Mouse (Mus musculus) hindbrain, embryonic 11.5 days (tissue): ENCODE measurements around the gene Rnf207. TPM values are rescaled to one million over a fixed set of nuclear protein-coding genes. Genes with fewer than 3 reads are reported as not detected.

Source experiments
- ATAC-seq: fragments of 200-750 bp; cut with Nextera tagmentation; 2 replicates; pipeline ENCODE4 v1.8.0; 2017; ENCODE audit warnings: mild to moderate bottlenecking, moderate TSS enrichment, moderate library complexity; ENCODE audit not compliant: low FRiP score
- DNase-seq: peaks from one replicate; pipeline ENCODE4 v3.0.0-alpha.2; 2015; ENCODE audit warnings: low spot score
- H3K27ac ChIP-seq: fragments of 300-500 bp; sonication (generic); 2 replicates; pipeline ENCODE4 v1.5.1; 2014; ENCODE audit warnings: mild to moderate bottlenecking, low read depth, low read length
- H3K27me3 ChIP-seq: fragments of 300-500 bp; sonication (generic); 2 replicates; pipeline ENCODE4 v1.6.1; 2014; ENCODE audit warnings: mild to moderate bottlenecking, low read length, moderate library complexity, mixed read lengths; ENCODE audit not compliant: control insufficient read depth, insufficient read depth
- H3K36me3 ChIP-seq: fragments of 300-500 bp; sonication (generic); 2 replicates; pipeline ENCODE4 v1.6.1; 2014; ENCODE audit warnings: mild to moderate bottlenecking, low read length, moderate library complexity, mixed read lengths; ENCODE audit not compliant: control insufficient read depth, insufficient read depth
- H3K4me1 ChIP-seq: fragments of 300-500 bp; sonication (generic); replicated peaks from 2 replicates; pipeline ENCODE4 v1.6.1; 2014; ENCODE audit warnings: low read length, mixed read lengths; ENCODE audit not compliant: control insufficient read depth, insufficient read depth
- H3K4me2 ChIP-seq: fragments of 300-500 bp; sonication (generic); replicated peaks from 2 replicates; pipeline ENCODE4 v1.6.1; 2014; ENCODE audit warnings: mild to moderate bottlenecking, low read depth, low read length
- H3K4me3 ChIP-seq: fragments of 300-500 bp; sonication (generic); 2 replicates; pipeline ENCODE4 v1.5.1; 2014; ENCODE audit warnings: low read depth, low read length
- H3K9ac ChIP-seq: fragments of 300-500 bp; sonication (generic); 2 replicates; pipeline ENCODE4 v1.6.1; 2014; ENCODE audit warnings: low read depth, low read length
- H3K9me3 ChIP-seq: fragments of 300-500 bp; sonication (generic); 2 replicates; pipeline ENCODE4 v1.6.1; 2016; ENCODE audit warnings: low read length; ENCODE audit not compliant: control insufficient read depth
- WGBS: fragments of 180-500 bp; shearing (Covaris S2); extraction: QIAGEN DNeasy Blood & Tissue Kit; methylation state at CpG from one replicate; pipeline ENCODE4 v1.1.7; 2014; 5-methylcytosine and 5-hydroxymethylcytosine counted together
- polyA plus RNA-seq: library from polyadenylated mRNA; unstranded; fragments of >200 nt; fragmentation: Nextera tagmentation; extraction: Ambion mirVana; gene quantifications from 2 replicates; pipeline ENCODE4 v1.2.1, GENCODE M21; 2014

The Rnf207 gene
- polyA plus RNA-seq, 1 experiment from 2014 or later: 1.5 TPM

- Histone ChIP-seq H3K27ac (no peak overlapping the region), H3K27me3 (peaks cover 42% of the 10 kb centered on the region), H3K4me3 (no peak overlapping the region), H3K9me3 (no peaks in the 10 kb centered on the region), H3K4me2 (no peak overlapping the region), H3K9ac (no peak overlapping the region), H3K36me3 (no peaks in the 10 kb centered on the region), H3K4me1 (peaks cover 16% of the 10 kb centered on the region)
- WGBS: 56% methylated on average over 4 of the region's 4 CpGs
- DNase-seq (no peak), ATAC-seq (no peak)
These were observed 22.9 kb downstream of the Rnf207 start for GRCm38 (mm10) chr4:152295916-152296315.

- peak; percentile 37 for DNase-seq
- ATAC-seq: no peak
- Histone ChIP-seq H3K27me3 (peaks cover 54% of the 10 kb centered on the region), H3K27ac (no peak overlapping the region), H3K4me2 (no peak overlapping the region), H3K9ac (no peak overlapping the region), H3K36me3 (no peaks in the 10 kb centered on the region), H3K4me1 (peaks cover 24% of the 10 kb centered on the region), H3K9me3 (no peaks in the 10 kb centered on the region), H3K4me3 (no peak overlapping the region)
- 47% methylated on average over 10 of the region's 10 CpGs for WGBS
These were observed 24.4 kb downstream of the Rnf207 start for GRCm38 (mm10) chr4:152294188-152294929.

- Histone ChIP-seq H3K4me2 (no peak overlapping the region; the same call in 1 of the 2 replicates), H3K27me3 (peaks cover 70% of the 10 kb centered on the region), H3K36me3 (no peaks in the 10 kb centered on the region), H3K27ac (no peak overlapping the region), H3K9ac (0 out of 2 replicates have a peak overlapping the region, but pooled peaks have one; percentile 16), H3K4me3 (no peak overlapping the region), H3K9me3 (no peaks in the 10 kb centered on the region), H3K4me1 (peaks cover 28% of the 10 kb centered on the region)
- DNase-seq (peak; percentile 49), ATAC-seq (no peak)
- WGBS: 14% methylated on average over 12 of the region's 12 CpGs
These were observed 26.6 kb downstream of the Rnf207 start for GRCm38 (mm10) chr4:152292102-152292765.

GRCm38 (mm10) chr4:152291562-152291961 lies 27.2 kb downstream of the Rnf207 start, which contains the start of gene Hes3:
Gene Hes3 (minus strand): TSS chr4:152291662.
- H3K4me1 ChIP-seq: peaks cover 33% of the 10 kb centered on the region

GRCm38 (mm10) chr4:152290991-152291390 lies 27.8 kb downstream of the Rnf207 start:
- peaks cover 82% of the 10 kb centered on the region for H3K27me3 ChIP-seq
- peak; percentile 43 for DNase-seq
- peaks cover 36% of the 10 kb centered on the region for H3K4me1 ChIP-seq
- no peak for ATAC-seq
- no peaks in the 10 kb centered on the region for H3K9me3 ChIP-seq
- peak overlapping the region; percentile 47 for H3K4me2 ChIP-seq
- no peaks in the 10 kb centered on the region for H3K36me3 ChIP-seq
- H3K4me3 ChIP-seq: no peak overlapping the region
- H3K9ac ChIP-seq: no peak overlapping the region
- no peak overlapping the region for H3K27ac ChIP-seq
- 7% methylated on average over 11 of the region's 11 CpGs for WGBS

More at GRCm38 (mm10) chr4:152291562-152291961, 27.2 kb downstream of the Rnf207 start, which contains the start of gene Hes3:
- H3K27me3 ChIP-seq: peaks cover 77% of the 10 kb centered on the region
- H3K27ac ChIP-seq: 0 out of 2 replicates have a peak within 1 kb of the TSS, but pooled peaks have one; percentile 24
- H3K9me3 ChIP-seq: no peaks in the 10 kb centered on the region
- DNase-seq: no peak
- peak within 1 kb of the TSS; percentile 17 for H3K4me3 ChIP-seq
- peak within 1 kb of the TSS; percentile 42 for H3K9ac ChIP-seq
- H3K4me2 ChIP-seq: peak within 1 kb of the TSS; percentile 47
- 12% methylated on average over 6 of the region's 6 CpGs for WGBS
- no peak for ATAC-seq
- H3K36me3 ChIP-seq: no peaks in the 10 kb centered on the region

- 1% methylated on average over 39 of the region's 39 CpGs for WGBS
- H3K27me3 ChIP-seq: peaks cover 80% of the 10 kb centered on the region
- peak overlapping the region; percentile 42 for H3K9ac ChIP-seq
- peak overlapping the region; percentile 17 for H3K4me3 ChIP-seq
- no peaks in the 10 kb centered on the region for H3K9me3 ChIP-seq
- ATAC-seq: peak; percentile 50
- peak overlapping the region; percentile 47 for H3K4me2 ChIP-seq
- H3K27ac ChIP-seq: 0 out of 2 replicates have a peak overlapping the region, but pooled peaks have one; percentile 24
- H3K36me3 ChIP-seq: no peaks in the 10 kb centered on the region
- peaks cover 36% of the 10 kb centered on the region for H3K4me1 ChIP-seq
- peak; percentile 84 for DNase-seq
These were observed 28.4 kb downstream of the Rnf207 start for GRCm38 (mm10) chr4:152290385-152290784.

- Histone ChIP-seq H3K27ac (no peak overlapping the region), H3K4me2 (no peak overlapping the region), H3K36me3 (no peaks in the 10 kb centered on the region), H3K27me3 (peaks cover 85% of the 10 kb centered on the region), H3K9me3 (no peaks in the 10 kb centered on the region), H3K4me3 (no peak overlapping the region), H3K9ac (no peak overlapping the region), H3K4me1 (peaks cover 38% of the 10 kb centered on the region)
- 30% methylated on average over 18 of the region's 18 CpGs for WGBS
- DNase-seq (peak; percentile 77), ATAC-seq (no peak)
These were observed 30.3 kb downstream of the Rnf207 start for GRCm38 (mm10) chr4:152288398-152288945.

- Histone ChIP-seq H3K27me3 (peaks cover 86% of the 10 kb centered on the region), H3K4me2 (peak overlapping the region; percentile 52), H3K9ac (no peak overlapping the region), H3K9me3 (no peaks in the 10 kb centered on the region), H3K27ac (no peak overlapping the region), H3K4me3 (peak overlapping the region; percentile 23; the same call in 1 of the 2 replicates), H3K36me3 (no peaks in the 10 kb centered on the region), H3K4me1 (peaks cover 38% of the 10 kb centered on the region)
- 11% methylated on average over 19 of the region's 19 CpGs for WGBS
- DNase-seq (no peak), ATAC-seq (no peak)
These were observed 31.3 kb downstream of the Rnf207 start for GRCm38 (mm10) chr4:152287317-152288120.
